Mouse (Mus musculus): ENCODE results near the gene Iars2. TPM values are rescaled to one million over a fixed set of nuclear protein-coding genes. Genes with fewer than 3 reads are reported as not detected.

Iars2 gene
- total RNA-seq (2021), result 10 to 100 TPM; 50.2 to 56.3 TPM
- long read RNA-seq, experiment 1, full-length matches to known transcripts, result 97 of 115 reads
- long read RNA-seq, experiment 1, partial matches to known transcripts, result 15 of 115 reads
- long read RNA-seq, experiment 1, other reads (novel, unspliced or antisense), result 3 of 115 reads
- long read RNA-seq, experiment 2, full-length matches to known transcripts, result 86 of 101 reads
- long read RNA-seq, experiment 2, partial matches to known transcripts, result 14 of 101 reads
- long read RNA-seq, experiment 2, other reads (novel, unspliced or antisense), result 1 of 101 reads

GRCm38 (mm10) chr1:185328721-185329610, at the start of gene Iars2:
TSS of gene Iars2 (minus strand) at chr1:185329396.
- DNase-seq, result peak; percentile 92

- no peak for DNase-seq
Measured at GRCm38 (mm10) chr1:185377429-185377828, 48.2 kb upstream of the Iars2 start.

GRCm38 (mm10) chr1:185376390-185376789, 47.2 kb upstream of the Iars2 start:
- no peak for DNase-seq

GRCm38 (mm10) chr1:185369979-185370378, 40.8 kb upstream of the Iars2 start:
- DNase-seq, result no peak

GRCm38 (mm10) chr1:185367383-185367782, 38.2 kb upstream of the Iars2 start:
- no peak for DNase-seq

GRCm38 (mm10) chr1:185364183-185364540, 35.0 kb upstream of the Iars2 start:
- DNase-seq, result no peak

- DNase-seq, result peak; percentile 42
Measured at GRCm38 (mm10) chr1:185363526-185364182, 34.5 kb upstream of the Iars2 start.

GRCm38 (mm10) chr1:185362677-185363520, 33.7 kb upstream of the Iars2 start, which contains the start of gene Eprs:
TSS of gene Eprs (plus strand) at chr1:185363044.
- peak; percentile 99 for DNase-seq

GRCm38 (mm10) chr1:185358211-185358610, 29.0 kb upstream of the Iars2 start:
- no peak for DNase-seq

- DNase-seq, result no peak
Measured at GRCm38 (mm10) chr1:185356246-185356645, 27.1 kb upstream of the Iars2 start.

GRCm38 (mm10) chr1:185354731-185355130, 25.5 kb upstream of the Iars2 start:
- no peak for DNase-seq

GRCm38 (mm10) chr1:185353351-185353750, 24.2 kb upstream of the Iars2 start:
- no peak for DNase-seq

- no peak for DNase-seq
Measured at GRCm38 (mm10) chr1:185352151-185352550, 23.0 kb upstream of the Iars2 start.

GRCm38 (mm10) chr1:185350611-185351010, 21.4 kb upstream of the Iars2 start:
- no peak for DNase-seq

- no peak for DNase-seq
Measured at GRCm38 (mm10) chr1:185349741-185350140, 20.5 kb upstream of the Iars2 start.

- no peak for DNase-seq
Measured at GRCm38 (mm10) chr1:185346188-185346587, 17.0 kb upstream of the Iars2 start.

GRCm38 (mm10) chr1:185343422-185343821, 14.2 kb upstream of the Iars2 start:
- no peak for DNase-seq

- no peak for DNase-seq
Measured at GRCm38 (mm10) chr1:185342441-185342840, 13.2 kb upstream of the Iars2 start.

- DNase-seq, result no peak
Measured at GRCm38 (mm10) chr1:185336535-185336934, 7.3 kb upstream of the Iars2 start.

GRCm38 (mm10) chr1:185335231-185335765, 6.1 kb upstream of the Iars2 start:
- no peak for DNase-seq

GRCm38 (mm10) chr1:185334136-185334535, 4.9 kb upstream of the Iars2 start:
- DNase-seq, result no peak

GRCm38 (mm10) chr1:185333651-185334050, 4.5 kb upstream of the Iars2 start:
- no peak for DNase-seq

All from gastrocnemius, postnatal 10 days (tissue).